Mouse (Mus musculus): ENCODE measurements around the gene Pdzrn3. TPM values are rescaled to one million over a fixed set of nuclear protein-coding genes. Genes with fewer than 3 reads are reported as not detected.

The Pdzrn3 gene
- polyA plus RNA-seq, 2 experiments: 0.36 to 0.92 TPM

DNA sequence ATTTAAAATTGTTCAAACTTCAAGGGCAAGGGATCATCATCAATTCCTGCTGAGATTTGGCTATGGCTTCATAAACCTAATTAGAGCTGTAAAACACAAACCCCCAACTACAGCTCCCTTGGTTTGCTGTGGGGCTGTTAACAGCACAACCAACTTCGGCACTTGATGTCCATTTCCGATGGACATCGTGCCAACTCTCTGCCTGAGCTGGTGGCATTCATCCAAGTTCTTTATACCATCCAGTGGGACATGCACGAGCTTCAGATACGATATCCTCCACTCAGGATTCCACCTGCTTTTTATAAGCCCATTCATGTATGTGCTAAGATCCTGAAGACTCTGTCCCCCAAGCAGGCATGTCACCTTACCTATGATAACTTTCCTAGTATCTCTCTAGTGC, 118.3 kb downstream of the Pdzrn3 start:
- Histone ChIP-seq H3K4me1 (replicated peaks; ENCODE audit: control insufficient read depth in 2 of 2, insufficient read depth in 2 of 2, low read length in 1 of 2) (no peaks in the 10 kb centered on the region), H3K9ac (replicated peaks) (no peak overlapping the region), H3K9me3 (ENCODE audit: control insufficient read depth, low read length) (no peaks in the 10 kb centered on the region), H3K27me3 (ENCODE audit: control insufficient read depth, insufficient read depth, low read length) (no peaks in the 10 kb centered on the region), H3K4me3 (ENCODE audit: insufficient read depth in 1 of 2, low read depth in 2 of 2, low read length in 2 of 2) (no peak overlapping the region), H3K4me2 (ENCODE audit: low read depth) (no peak overlapping the region), H3K27ac (no peak overlapping the region), H3K36me3 (replicated peaks; ENCODE audit: control insufficient read depth, insufficient read depth, low read depth) (no peaks in the 10 kb centered on the region)
- TF ChIP-seq EP300 (IDR thresholded peaks at IDR 0.05; ENCODE audit: low read depth): no peak
- no peak for TF ChIP-seq CTCF (IDR thresholded peaks at IDR 0.05; ENCODE audit: low read depth)
- 66% methylated on average over 5 of the region's 5 CpGs for WGBS (ENCODE audit: insufficient replicate concordance)
- ATAC-seq (ENCODE audit: insufficient read depth) (no peak), DNase-seq (ENCODE audit: low read depth in 3 of 3, low spot score in 3 of 3) (no peak)

DNA sequence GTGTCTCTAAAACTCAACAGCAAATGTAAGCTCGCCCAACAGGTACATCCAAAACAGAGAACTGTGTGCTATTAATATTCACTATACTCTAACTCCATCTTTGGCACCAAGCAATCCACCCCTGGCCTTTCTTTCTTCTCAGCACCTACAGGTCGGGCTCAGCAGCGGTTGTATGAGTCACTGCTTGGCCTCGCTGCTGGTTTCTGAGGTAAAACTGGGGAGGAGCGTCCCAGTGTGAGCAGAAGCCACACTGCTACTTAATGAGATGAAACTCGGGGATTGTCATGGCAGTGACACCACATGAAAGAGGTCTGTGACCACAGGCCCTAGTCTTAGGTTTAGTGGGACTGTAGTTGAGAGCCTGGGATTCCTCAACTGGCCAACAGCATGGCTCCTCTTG, 120.3 kb downstream of the Pdzrn3 start:
- H3K4me3 ChIP-seq (ENCODE audit: insufficient read depth in 1 of 2, low read depth in 2 of 2, low read length in 2 of 2): no peak overlapping the region
- DNase-seq (ENCODE audit: low read depth in 3 of 3, low spot score in 3 of 3): no peak
- no peaks in the 10 kb centered on the region for H3K27me3 ChIP-seq (ENCODE audit: control insufficient read depth, insufficient read depth, low read length)
- TF ChIP-seq EP300 (IDR thresholded peaks at IDR 0.05; ENCODE audit: low read depth): no peak
- TF ChIP-seq CTCF (IDR thresholded peaks at IDR 0.05; ENCODE audit: low read depth): no peak
- H3K27ac ChIP-seq: no peak overlapping the region
- WGBS (ENCODE audit: insufficient replicate concordance): 55% methylated on average over 6 of the region's 6 CpGs
- H3K4me1 ChIP-seq (replicated peaks; ENCODE audit: control insufficient read depth in 2 of 2, insufficient read depth in 2 of 2, low read length in 1 of 2): no peaks in the 10 kb centered on the region
- no peaks in the 10 kb centered on the region for H3K9me3 ChIP-seq (ENCODE audit: control insufficient read depth, low read length)
- no peak for ATAC-seq (ENCODE audit: insufficient read depth)
- H3K4me2 ChIP-seq (ENCODE audit: low read depth): no peak overlapping the region
- H3K9ac ChIP-seq (replicated peaks): no peak overlapping the region
- no peaks in the 10 kb centered on the region for H3K36me3 ChIP-seq (replicated peaks; ENCODE audit: control insufficient read depth, insufficient read depth, low read depth)

GRCm38 (mm10) chr6:101254652-101255051, 123.0 kb downstream of the Pdzrn3 start:
- H3K4me2 ChIP-seq (ENCODE audit: low read depth): no peak overlapping the region
- no peaks in the 10 kb centered on the region for H3K36me3 ChIP-seq (replicated peaks; ENCODE audit: control insufficient read depth, insufficient read depth, low read depth)
- WGBS (ENCODE audit: insufficient replicate concordance): 36% methylated on average over 4 of the region's 4 CpGs
- ATAC-seq (ENCODE audit: insufficient read depth) (no peak), DNase-seq (ENCODE audit: low read depth in 3 of 3, low spot score in 3 of 3) (no peak)
- no peaks in the 10 kb centered on the region for H3K4me1 ChIP-seq (replicated peaks; ENCODE audit: control insufficient read depth in 2 of 2, insufficient read depth in 2 of 2, low read length in 1 of 2)
- no peak overlapping the region for H3K4me3 ChIP-seq (ENCODE audit: insufficient read depth in 1 of 2, low read depth in 2 of 2, low read length in 2 of 2)
- H3K27ac ChIP-seq: no peak overlapping the region
- H3K27me3 ChIP-seq (ENCODE audit: control insufficient read depth, insufficient read depth, low read length): no peaks in the 10 kb centered on the region
- no peaks in the 10 kb centered on the region for H3K9me3 ChIP-seq (ENCODE audit: control insufficient read depth, low read length)
- TF ChIP-seq EP300 (IDR thresholded peaks at IDR 0.05; ENCODE audit: low read depth) (no peak), CTCF (IDR thresholded peaks at IDR 0.05; ENCODE audit: low read depth) (no peak)
- H3K9ac ChIP-seq (replicated peaks): no peak overlapping the region

GRCm38 (mm10) chr6:101251916-101252603, 125.6 kb downstream of the Pdzrn3 start:
- no peaks in the 10 kb centered on the region for H3K4me1 ChIP-seq (replicated peaks; ENCODE audit: control insufficient read depth in 2 of 2, insufficient read depth in 2 of 2, low read length in 1 of 2)
- TF ChIP-seq CTCF (IDR thresholded peaks at IDR 0.05; ENCODE audit: low read depth) (no peak), EP300 (IDR thresholded peaks at IDR 0.05; ENCODE audit: low read depth) (no peak)
- WGBS (ENCODE audit: insufficient replicate concordance): 56% methylated on average over 12 of the region's 12 CpGs
- no peak for ATAC-seq (ENCODE audit: insufficient read depth)
- no peaks in the 10 kb centered on the region for H3K27me3 ChIP-seq (ENCODE audit: control insufficient read depth, insufficient read depth, low read length)
- no peak overlapping the region for H3K4me3 ChIP-seq (ENCODE audit: insufficient read depth in 1 of 2, low read depth in 2 of 2, low read length in 2 of 2)
- H3K36me3 ChIP-seq (replicated peaks; ENCODE audit: control insufficient read depth, insufficient read depth, low read depth): no peaks in the 10 kb centered on the region
- H3K27ac ChIP-seq: no peak overlapping the region
- no peak overlapping the region for H3K4me2 ChIP-seq (ENCODE audit: low read depth)
- no peak overlapping the region for H3K9ac ChIP-seq (replicated peaks)
- DNase-seq (ENCODE audit: low read depth in 3 of 3, low spot score in 3 of 3): no peak
- no peaks in the 10 kb centered on the region for H3K9me3 ChIP-seq (ENCODE audit: control insufficient read depth, low read length)

DNA sequence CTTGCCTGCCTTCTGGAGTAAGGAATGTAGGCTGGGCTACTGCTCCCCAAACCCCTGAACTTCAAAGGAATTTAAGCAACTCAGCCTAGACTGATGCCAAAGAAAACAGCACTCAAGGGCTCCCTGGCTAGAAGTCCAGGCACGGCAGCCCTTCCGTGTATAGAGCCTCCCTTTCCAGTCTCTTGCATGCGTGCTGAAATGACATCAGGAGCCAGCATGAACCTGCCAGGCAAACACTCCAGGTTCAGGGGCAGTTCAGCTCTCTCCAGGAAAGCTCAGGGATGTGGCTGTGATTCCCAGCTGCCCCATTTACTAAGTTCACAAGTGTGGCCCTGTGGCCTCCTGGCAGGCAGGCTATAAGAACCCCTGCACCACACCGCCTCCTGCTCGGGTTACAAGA, 126.5 kb downstream of the Pdzrn3 start:
- Histone ChIP-seq H3K27me3 (ENCODE audit: control insufficient read depth, insufficient read depth, low read length) (no peaks in the 10 kb centered on the region), H3K4me3 (ENCODE audit: insufficient read depth in 1 of 2, low read depth in 2 of 2, low read length in 2 of 2) (no peak overlapping the region), H3K4me2 (ENCODE audit: low read depth) (no peak overlapping the region), H3K27ac (no peak overlapping the region), H3K9ac (replicated peaks) (no peak overlapping the region), H3K36me3 (replicated peaks; ENCODE audit: control insufficient read depth, insufficient read depth, low read depth) (no peaks in the 10 kb centered on the region), H3K9me3 (ENCODE audit: control insufficient read depth, low read length) (no peaks in the 10 kb centered on the region), H3K4me1 (replicated peaks; ENCODE audit: control insufficient read depth in 2 of 2, insufficient read depth in 2 of 2, low read length in 1 of 2) (no peaks in the 10 kb centered on the region)
- TF ChIP-seq EP300 (IDR thresholded peaks at IDR 0.05; ENCODE audit: low read depth) (no peak), CTCF (IDR thresholded peaks at IDR 0.05; ENCODE audit: low read depth) (no peak)
- WGBS (ENCODE audit: insufficient replicate concordance): 66% methylated on average over 5 of the region's 5 CpGs
- no peak for DNase-seq (ENCODE audit: low read depth in 3 of 3, low spot score in 3 of 3)
- no peak for ATAC-seq (ENCODE audit: insufficient read depth)

Measured in liver, embryonic 14.5 days (tissue).